Mouse (Mus musculus) kidney, adult 2 months (tissue): ENCODE results near the gene Gipc2.

Experiments
- CTCF ChIP-seq: fragments of 200-500 bp; conservative IDR thresholded peaks from 2 replicates; pipeline ENCODE4 v1.5.1; 2011; ENCODE audit warnings: low read depth, mild to moderate bottlenecking, control low read depth, low read length, moderate library complexity, mixed read lengths; ENCODE audit not compliant: insufficient read depth, insufficient read length
- POLR2A ChIP-seq: fragments of 200-500 bp; IDR thresholded peaks from one replicate; pipeline ENCODE4 v1.6.1; 2011; ENCODE audit warnings: low read depth, low read length, control low read depth

DNA sequence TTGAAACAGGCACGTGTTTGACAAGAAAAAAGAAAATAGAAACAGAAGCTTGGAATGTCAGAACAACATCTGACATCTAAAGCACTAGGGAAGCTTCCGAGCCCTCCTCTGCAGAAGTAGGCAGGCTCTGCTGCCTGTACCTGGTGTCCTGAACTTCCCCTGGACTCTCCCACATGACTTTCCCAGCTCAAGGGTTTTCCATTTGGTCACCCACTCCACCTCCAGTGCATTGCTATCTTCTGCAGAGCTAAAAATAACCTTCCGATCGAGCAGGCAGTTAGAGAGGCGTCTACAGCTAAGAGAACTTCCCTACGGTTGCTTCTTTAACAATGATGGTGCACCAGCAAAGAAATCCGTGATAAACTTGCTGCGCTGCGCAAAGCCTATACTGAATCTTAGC, 32.4 kb downstream of the Gipc2 start:
- TF ChIP-seq CTCF (no peak), POLR2A (no peak)
